Mouse (Mus musculus): ENCODE results near the gene Pphln1. TPM values are rescaled to one million over a fixed set of nuclear protein-coding genes. Genes with fewer than 3 reads are reported as not detected.

Pphln1 gene
- total RNA-seq, 2 experiments from 2014 or later, result 57.9 to 60.3 TPM

GRCm38 (mm10) chr15:93525305-93525917, 127.3 kb downstream of the Pphln1 start:
- ATAC-seq (replicated peaks; ENCODE audit: low FRiP score, low TSS enrichment, poor library complexity, severe bottlenecking), result peak; percentile 81

DNA sequence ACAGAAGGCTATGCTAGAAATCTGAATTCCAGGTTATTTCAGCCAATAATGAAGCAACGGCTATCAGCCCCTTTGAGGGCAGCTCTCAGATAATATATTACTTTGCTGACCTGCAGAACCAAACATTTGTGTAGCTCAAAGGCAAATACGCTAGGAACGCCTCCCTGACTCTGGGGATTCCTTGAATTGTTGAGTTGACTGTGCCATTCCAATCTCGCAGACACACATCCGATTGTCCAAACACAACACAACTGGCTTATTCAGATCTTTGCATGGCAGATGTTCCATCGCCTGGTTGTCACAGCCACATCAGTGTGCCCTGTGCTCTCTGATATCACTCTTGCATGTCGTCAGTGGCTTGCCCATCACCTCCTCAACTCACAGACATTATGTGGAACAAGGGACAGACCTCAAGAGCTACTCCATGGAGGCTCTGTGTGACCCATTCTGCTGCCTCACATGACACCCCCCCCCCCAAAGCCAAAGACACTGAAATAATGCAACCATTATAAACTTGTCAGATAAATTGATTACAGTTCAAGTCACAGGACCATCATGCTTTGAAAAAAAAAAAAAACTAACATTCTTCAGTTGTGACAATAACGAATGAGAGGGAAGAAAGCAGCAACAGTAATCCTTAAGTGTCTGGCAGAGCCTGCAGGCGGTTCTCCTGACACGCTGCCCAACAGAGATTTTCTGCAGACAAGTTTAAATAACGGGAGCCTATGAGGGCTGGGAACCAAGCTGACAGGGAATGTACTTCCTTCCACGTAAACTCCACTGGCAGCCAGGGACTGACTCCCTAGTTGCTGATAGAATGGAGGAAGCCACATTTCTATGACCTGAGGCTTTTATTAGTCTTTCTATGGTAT, 131.9 kb downstream of the Pphln1 start:
- peak; percentile 64 for ATAC-seq (replicated peaks; ENCODE audit: low FRiP score, low TSS enrichment, poor library complexity, severe bottlenecking)

GRCm38 (mm10) chr15:93530703-93531032, 132.5 kb downstream of the Pphln1 start:
- ATAC-seq (replicated peaks; ENCODE audit: low FRiP score, low TSS enrichment, poor library complexity, severe bottlenecking), result no peak

- ATAC-seq (replicated peaks; ENCODE audit: low FRiP score, low TSS enrichment, poor library complexity, severe bottlenecking), result no peak
These were observed 138.0 kb downstream of the Pphln1 start for GRCm38 (mm10) chr15:93536191-93536590.

DNA sequence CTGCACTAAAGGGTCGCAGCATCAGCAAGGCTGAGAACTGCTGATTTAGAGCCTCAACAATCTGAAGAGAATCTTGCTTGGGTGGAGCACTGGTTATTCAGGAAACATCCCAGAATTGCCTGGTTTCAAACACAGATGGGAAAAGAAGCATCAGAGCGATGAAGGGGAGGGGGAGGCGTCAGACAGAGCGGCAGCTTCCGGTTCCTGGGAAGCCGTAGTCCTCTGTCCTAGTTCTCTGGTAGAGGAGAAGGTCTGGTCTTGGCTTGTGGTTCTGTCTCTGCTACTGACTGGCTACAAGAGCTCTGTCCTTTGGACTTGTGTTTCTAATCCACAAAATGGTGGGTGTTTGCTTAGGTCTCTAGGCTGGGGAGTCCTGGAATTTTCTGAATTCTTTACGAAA, 139.6 kb downstream of the Pphln1 start:
- ATAC-seq (replicated peaks; ENCODE audit: low FRiP score, low TSS enrichment, poor library complexity, severe bottlenecking), result no peak

DNA sequence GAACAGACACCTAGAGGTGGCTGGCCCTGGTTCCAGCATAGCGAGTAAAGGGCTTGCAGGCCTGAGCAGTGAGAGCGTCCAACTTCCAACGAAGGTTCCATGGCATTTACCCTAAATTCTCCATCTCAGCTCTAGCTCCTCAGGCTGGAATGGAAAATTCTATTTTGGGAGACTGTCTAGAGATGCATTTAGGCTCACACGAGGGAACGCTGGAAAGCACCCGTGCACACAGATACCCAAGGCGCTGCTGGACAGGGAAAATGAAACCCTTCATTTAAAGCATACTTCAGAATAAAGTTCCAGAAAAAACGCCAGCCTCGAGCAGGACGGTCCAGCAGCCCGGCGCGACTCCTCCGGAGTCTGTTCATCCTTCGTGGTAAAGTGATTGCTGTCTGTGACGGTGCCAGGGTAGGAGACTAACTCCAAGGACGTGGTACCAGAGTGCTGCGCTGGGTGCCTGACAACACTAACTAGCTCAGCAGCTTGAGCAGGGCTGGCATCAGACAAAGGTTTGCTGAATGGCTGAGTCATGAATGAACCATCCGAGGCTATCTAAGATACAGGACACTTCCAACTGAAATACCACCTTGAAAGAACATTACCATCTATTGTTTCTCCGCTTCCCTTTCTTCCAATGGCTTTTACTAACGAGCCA, 140.5 kb downstream of the Pphln1 start:
- peak; percentile 40; the same call in 1 of the 2 replicates for ATAC-seq (replicated peaks; ENCODE audit: low FRiP score, low TSS enrichment, poor library complexity, severe bottlenecking)

GRCm38 (mm10) chr15:93539415-93539814, 141.3 kb downstream of the Pphln1 start:
- peak; percentile 67 for ATAC-seq (replicated peaks; ENCODE audit: low FRiP score, low TSS enrichment, poor library complexity, severe bottlenecking)

Other genes with a start within 250 kb of the Pphln1 start
- gene Gxylt1, start 123.2 kb upstream of the Pphln1 start, total RNA-seq (2014; fragmentation: Nextera tagmentation), result 7.2 and 8.2 TPM in 2 replicates
- 11.0 and 12.6 TPM in 2 replicates for gene Gxylt1, start 123.2 kb upstream of the Pphln1 start, total RNA-seq (2017)
- 19.6 and 22.9 TPM in 2 replicates for gene Yaf2, start 61.4 kb upstream of the Pphln1 start, total RNA-seq (2014; fragmentation: Nextera tagmentation)
- 28.2 and 31.4 TPM in 2 replicates for gene Yaf2, start 61.4 kb upstream of the Pphln1 start, total RNA-seq (2017)
- gene Zcrb1, start within 50 bp of the Pphln1 start, total RNA-seq (2014; fragmentation: Nextera tagmentation), result 143 and 165 TPM in 2 replicates
- gene Zcrb1, start within 50 bp of the Pphln1 start, total RNA-seq (2017), result 135 and 137 TPM in 2 replicates
- gene Prickle1, start 197.5 kb downstream of the Pphln1 start, total RNA-seq (2014; fragmentation: Nextera tagmentation), result 1.4 and 4.0 TPM in 2 replicates
- 4.3 and 4.7 TPM in 2 replicates for gene Prickle1, start 197.5 kb downstream of the Pphln1 start, total RNA-seq (2017)

All from megakaryocyte-erythroid progenitor cell, adult 5-6 weeks (primary cell).